Mouse (Mus musculus): ENCODE results near the gene Smurf1.

Gene Smurf1

GRCm38 (mm10) chr5:144937304-144937703 lies 28.3 kb downstream of the Smurf1 start:
- Histone ChIP-seq H3K36me3 (ENCODE audit: insufficient read depth, low read length) (no peaks in the 10 kb centered on the region), H3K9me3 (ENCODE audit: low read length) (no peaks in the 10 kb centered on the region), H3K4me1 (replicated peaks; ENCODE audit: low read depth, low read length) (peaks cover 50% of the 10 kb centered on the region), H3K27me3 (ENCODE audit: insufficient read depth, low read length) (no peaks in the 10 kb centered on the region), H3K4me3 (replicated peaks; ENCODE audit: low read length) (no peak overlapping the region)
- TF ChIP-seq POU5F1 (IDR thresholded peaks at IDR 0.05; ENCODE audit: borderline replicate concordance, low read length) (no peak), NANOG (IDR thresholded peaks at IDR 0.05; ENCODE audit: borderline replicate concordance, low read length) (no peak), CTCF (conservative IDR thresholded peaks at IDR 0.05; ENCODE audit: low read length) (no peak)

- Histone ChIP-seq H3K4me3 (replicated peaks; ENCODE audit: low read length) (no peak overlapping the region), H3K36me3 (ENCODE audit: insufficient read depth, low read length) (no peaks in the 10 kb centered on the region), H3K4me1 (replicated peaks; ENCODE audit: low read depth, low read length) (peaks cover 53% of the 10 kb centered on the region), H3K9me3 (ENCODE audit: low read length) (no peaks in the 10 kb centered on the region), H3K27me3 (ENCODE audit: insufficient read depth, low read length) (no peaks in the 10 kb centered on the region)
- TF ChIP-seq NANOG (IDR thresholded peaks at IDR 0.05; ENCODE audit: borderline replicate concordance, low read length) (no peak), POU5F1 (IDR thresholded peaks at IDR 0.05; ENCODE audit: borderline replicate concordance, low read length) (no peak), CTCF (conservative IDR thresholded peaks at IDR 0.05; ENCODE audit: low read length) (no peak)
Observed at GRCm38 (mm10) chr5:144933486-144933885, 32.2 kb downstream of the Smurf1 start.

GRCm38 (mm10) chr5:144931841-144932240 lies 33.8 kb downstream of the Smurf1 start:
- H3K27me3 ChIP-seq (ENCODE audit: insufficient read depth, low read length): no peaks in the 10 kb centered on the region
- H3K4me1 ChIP-seq (replicated peaks; ENCODE audit: low read depth, low read length): peaks cover 56% of the 10 kb centered on the region
- no peaks in the 10 kb centered on the region for H3K9me3 ChIP-seq (ENCODE audit: low read length)
- no peak overlapping the region for H3K4me3 ChIP-seq (replicated peaks; ENCODE audit: low read length)
- 0 out of 2 replicates have a peak, but pooled peaks cover 5% of the 10 kb centered on the region for H3K36me3 ChIP-seq (ENCODE audit: insufficient read depth, low read length)
- no peak for TF ChIP-seq POU5F1 (IDR thresholded peaks at IDR 0.05; ENCODE audit: borderline replicate concordance, low read length)
- TF ChIP-seq CTCF (conservative IDR thresholded peaks at IDR 0.05; ENCODE audit: low read length): no peak
- TF ChIP-seq NANOG (IDR thresholded peaks at IDR 0.05; ENCODE audit: borderline replicate concordance, low read length): no peak

GRCm38 (mm10) chr5:144928856-144929713 lies 36.6 kb downstream of the Smurf1 start:
- no peak for TF ChIP-seq CTCF (conservative IDR thresholded peaks at IDR 0.05; ENCODE audit: low read length)
- TF ChIP-seq NANOG (IDR thresholded peaks at IDR 0.05; ENCODE audit: borderline replicate concordance, low read length): no peak
- no peak for TF ChIP-seq POU5F1 (IDR thresholded peaks at IDR 0.05; ENCODE audit: borderline replicate concordance, low read length)
- H3K9me3 ChIP-seq (ENCODE audit: low read length): no peaks in the 10 kb centered on the region
- H3K27me3 ChIP-seq (ENCODE audit: insufficient read depth, low read length): no peaks in the 10 kb centered on the region
- peaks cover 35% of the 10 kb centered on the region for H3K4me1 ChIP-seq (replicated peaks; ENCODE audit: low read depth, low read length)
- no peak overlapping the region for H3K4me3 ChIP-seq (replicated peaks; ENCODE audit: low read length)
- H3K36me3 ChIP-seq (ENCODE audit: insufficient read depth, low read length): 0 out of 2 replicates have a peak, but pooled peaks cover 5% of the 10 kb centered on the region

GRCm38 (mm10) chr5:144926275-144926674 lies 39.4 kb downstream of the Smurf1 start:
- no peaks in the 10 kb centered on the region for H3K27me3 ChIP-seq (ENCODE audit: insufficient read depth, low read length)
- H3K4me3 ChIP-seq (replicated peaks; ENCODE audit: low read length): no peak overlapping the region
- 0 out of 2 replicates have a peak, but pooled peaks cover 5% of the 10 kb centered on the region for H3K36me3 ChIP-seq (ENCODE audit: insufficient read depth, low read length)
- TF ChIP-seq POU5F1 (IDR thresholded peaks at IDR 0.05; ENCODE audit: borderline replicate concordance, low read length) (no peak), CTCF (conservative IDR thresholded peaks at IDR 0.05; ENCODE audit: low read length) (no peak), NANOG (IDR thresholded peaks at IDR 0.05; ENCODE audit: borderline replicate concordance, low read length) (no peak)
- no peaks in the 10 kb centered on the region for H3K9me3 ChIP-seq (ENCODE audit: low read length)
- H3K4me1 ChIP-seq (replicated peaks; ENCODE audit: low read depth, low read length): peaks cover 42% of the 10 kb centered on the region

- 0 out of 2 replicates have a peak, but pooled peaks cover 5% of the 10 kb centered on the region for H3K36me3 ChIP-seq (ENCODE audit: insufficient read depth, low read length)
- no peaks in the 10 kb centered on the region for H3K9me3 ChIP-seq (ENCODE audit: low read length)
- no peak overlapping the region for H3K4me3 ChIP-seq (replicated peaks; ENCODE audit: low read length)
- no peak for TF ChIP-seq POU5F1 (IDR thresholded peaks at IDR 0.05; ENCODE audit: borderline replicate concordance, low read length)
- TF ChIP-seq CTCF (conservative IDR thresholded peaks at IDR 0.05; ENCODE audit: low read length): no peak
- TF ChIP-seq NANOG (IDR thresholded peaks at IDR 0.05; ENCODE audit: borderline replicate concordance, low read length): no peak
- H3K27me3 ChIP-seq (ENCODE audit: insufficient read depth, low read length): no peaks in the 10 kb centered on the region
- H3K4me1 ChIP-seq (replicated peaks; ENCODE audit: low read depth, low read length): peaks cover 57% of the 10 kb centered on the region
Observed at GRCm38 (mm10) chr5:144923351-144923750, 42.3 kb downstream of the Smurf1 start.

- Histone ChIP-seq H3K4me3 (replicated peaks; ENCODE audit: low read length) (no peak overlapping the region), H3K27me3 (ENCODE audit: insufficient read depth, low read length) (no peaks in the 10 kb centered on the region), H3K9me3 (ENCODE audit: low read length) (no peaks in the 10 kb centered on the region), H3K36me3 (ENCODE audit: insufficient read depth, low read length) (no peaks in the 10 kb centered on the region), H3K4me1 (replicated peaks; ENCODE audit: low read depth, low read length) (peaks cover 78% of the 10 kb centered on the region)
- TF ChIP-seq CTCF (conservative IDR thresholded peaks at IDR 0.05; ENCODE audit: low read length) (no peak), POU5F1 (IDR thresholded peaks at IDR 0.05; ENCODE audit: borderline replicate concordance, low read length) (no peak), NANOG (IDR thresholded peaks at IDR 0.05; ENCODE audit: borderline replicate concordance, low read length) (no peak)
Observed at GRCm38 (mm10) chr5:144919790-144920189, 45.9 kb downstream of the Smurf1 start.

GRCm38 (mm10) chr5:144919194-144919593 lies 46.5 kb downstream of the Smurf1 start:
- peaks cover 84% of the 10 kb centered on the region for H3K4me1 ChIP-seq (replicated peaks; ENCODE audit: low read depth, low read length)
- TF ChIP-seq POU5F1 (IDR thresholded peaks at IDR 0.05; ENCODE audit: borderline replicate concordance, low read length) (no peak), NANOG (IDR thresholded peaks at IDR 0.05; ENCODE audit: borderline replicate concordance, low read length) (no peak), CTCF (conservative IDR thresholded peaks at IDR 0.05; ENCODE audit: low read length) (no peak)
- H3K9me3 ChIP-seq (ENCODE audit: low read length): no peaks in the 10 kb centered on the region
- no peak overlapping the region for H3K4me3 ChIP-seq (replicated peaks; ENCODE audit: low read length)
- H3K36me3 ChIP-seq (ENCODE audit: insufficient read depth, low read length): no peaks in the 10 kb centered on the region
- no peaks in the 10 kb centered on the region for H3K27me3 ChIP-seq (ENCODE audit: insufficient read depth, low read length)
